ENCODE assay signal across 23 mouse cellular contexts in genomic region chr9:59060026-59060605, GRCm38 (mm10). TPM values are rescaled to one million over a fixed set of nuclear protein-coding genes. Genes with fewer than 3 reads are reported as not detected.
DNase-seq lines count a peak whose midpoint lies in the region; ATAC-seq and TF ChIP-seq lines count a peak whose summit lies in the region.
"Had no signal": no experiment of that assay in that cellular context is flagged by ENCODE, and none has a peak within 500 bp of the region (broad histone marks: within the 10 kb centered on the region; RNA-seq: fewer than 3 reads in every experiment).

No protein-coding gene starts in this region.

- TF ChIP-seq EP300 in liver, postnatal 0 days (IDR thresholded peaks at IDR 0.05; ENCODE audit: low read depth), result no peak

- no peaks in the 10 kb centered on the region for H3K27me3 ChIP-seq in hindbrain, postnatal 0 days (ENCODE audit: insufficient read depth, low read length)
- H3K27me3 ChIP-seq in hindbrain, embryonic 12.5 days, result no peaks in the 10 kb centered on the region
- H3K27me3 ChIP-seq in midbrain, postnatal 0 days (ENCODE audit: insufficient read depth, low read length), result no peaks in the 10 kb centered on the region
- no peaks in the 10 kb centered on the region for H3K27me3 ChIP-seq in midbrain, embryonic 13.5 days
- no peaks in the 10 kb centered on the region for H3K27me3 ChIP-seq in liver, postnatal 0 days (ENCODE audit: insufficient read depth, low read length)
- H3K27me3 ChIP-seq: heart, embryonic 13.5 days; hindbrain, embryonic 15.5 days; limb, embryonic 13.5 days; liver, embryonic 13.5 days; lung, embryonic 15.5 days had no signal

- peak; percentile 79 to 80 for DNase-seq in cerebellum, postnatal 10 days
- no peak for DNase-seq in cerebellum, adult 11 months
- DNase-seq in hindbrain, postnatal 0 days (ENCODE audit: low spot score), result peak; percentile 67
- peak; percentile 77 for DNase-seq in midbrain, postnatal 0 days (ENCODE audit: low spot score)
- no peak for DNase-seq in left cerebral cortex, postnatal 25 days (ENCODE audit: low spot score in 2 of 2)
- no peak for DNase-seq in liver, postnatal 0 days
- DNase-seq: adrenal gland, adult 2 months; cerebellum, postnatal 36 days; kidney, adult 2 months; kidney, postnatal 36 days; liver, embryonic 13.5 days; lung, postnatal 4 days; right cerebral cortex, adult 18-20 months; thymus, postnatal 36 days had no signal

- intact Hi-C loops in left cerebral cortex, postnatal 25 days (cut with DNase I), result no loop called here

- WGBS in hindbrain, postnatal 0 days, result 58% methylated on average over 9 of the region's 9 CpGs
- WGBS in hindbrain, embryonic 12.5 days, result 79% methylated on average over 9 of the region's 9 CpGs
- 80% methylated on average over 9 of the region's 9 CpGs for WGBS in midbrain, postnatal 0 days
- WGBS in midbrain, embryonic 13.5 days, result 79% methylated on average over 9 of the region's 9 CpGs
- 78% methylated on average over 9 of the region's 9 CpGs for WGBS in liver, postnatal 0 days (ENCODE audit: insufficient replicate concordance)

- peak; percentile 81 for ATAC-seq in hindbrain, postnatal 0 days
- ATAC-seq in hindbrain, embryonic 12.5 days (ENCODE audit: low FRiP score), result no peak
- no peak for ATAC-seq in midbrain, postnatal 0 days (ENCODE audit: low FRiP score)
- ATAC-seq in midbrain, embryonic 13.5 days, result no peak
- no peak for ATAC-seq in liver, postnatal 0 days

- H3K36me3 ChIP-seq in hindbrain, postnatal 0 days (ENCODE audit: insufficient read depth, low read length), result no peaks in the 10 kb centered on the region
- no peaks in the 10 kb centered on the region for H3K36me3 ChIP-seq in hindbrain, embryonic 12.5 days
- H3K36me3 ChIP-seq in midbrain, postnatal 0 days (ENCODE audit: insufficient read depth, low read length), result no peaks in the 10 kb centered on the region
- H3K36me3 ChIP-seq in midbrain, embryonic 13.5 days, result no peaks in the 10 kb centered on the region
- no peaks in the 10 kb centered on the region for H3K36me3 ChIP-seq in liver, postnatal 0 days (replicated peaks; ENCODE audit: insufficient read depth, low read length)
- H3K36me3 ChIP-seq: heart, embryonic 13.5 days; hindbrain, embryonic 15.5 days; limb, embryonic 13.5 days; liver, embryonic 13.5 days; lung, embryonic 15.5 days; midbrain, embryonic 10.5 days; neural tube, embryonic 13.5 days had no signal

- no peaks in the 10 kb centered on the region for H3K4me1 ChIP-seq in hindbrain, postnatal 0 days (ENCODE audit: insufficient read depth, low read length)
- 0 out of 2 replicates have a peak, but pooled peaks cover 2% of the 10 kb centered on the region for H3K4me1 ChIP-seq in hindbrain, embryonic 12.5 days
- no peaks in the 10 kb centered on the region for H3K4me1 ChIP-seq in midbrain, postnatal 0 days (ENCODE audit: insufficient read depth, low read length)
- H3K4me1 ChIP-seq in midbrain, embryonic 13.5 days (replicated peaks), result peaks cover 16% of the 10 kb centered on the region; the same call in 1 of the 2 replicates
- H3K4me1 ChIP-seq in liver, postnatal 0 days (ENCODE audit: insufficient read depth), result no peaks in the 10 kb centered on the region
- H3K4me1 ChIP-seq: hindbrain, embryonic 15.5 days; liver, embryonic 13.5 days; neural tube, embryonic 13.5 days had no signal

- H3K9me3 ChIP-seq in hindbrain, postnatal 0 days (ENCODE audit: low read length), result no peaks in the 10 kb centered on the region
- no peaks in the 10 kb centered on the region for H3K9me3 ChIP-seq in hindbrain, embryonic 12.5 days (replicated peaks)
- no peaks in the 10 kb centered on the region for H3K9me3 ChIP-seq in midbrain, postnatal 0 days (ENCODE audit: low read length)
- H3K9me3 ChIP-seq in midbrain, embryonic 13.5 days, result no peaks in the 10 kb centered on the region
- H3K9me3 ChIP-seq in liver, postnatal 0 days (ENCODE audit: low read length), result no peaks in the 10 kb centered on the region
- H3K9me3 ChIP-seq: heart, embryonic 13.5 days; hindbrain, embryonic 15.5 days; limb, embryonic 13.5 days; liver, embryonic 13.5 days; lung, embryonic 15.5 days; midbrain, embryonic 10.5 days; neural tube, embryonic 13.5 days had no signal

- H3K4me3 ChIP-seq in hindbrain, postnatal 0 days (ENCODE audit: low read length), result no peak overlapping the region
- H3K4me3 ChIP-seq in hindbrain, embryonic 12.5 days, result no peak overlapping the region
- H3K4me3 ChIP-seq in midbrain, postnatal 0 days (ENCODE audit: low read depth, low read length), result no peak overlapping the region
- H3K4me3 ChIP-seq in midbrain, embryonic 13.5 days (replicated peaks), result no peak overlapping the region
- H3K4me3 ChIP-seq in liver, postnatal 0 days (ENCODE audit: low read depth, low read length), result no peak overlapping the region
- H3K4me3 ChIP-seq: heart, embryonic 13.5 days; hindbrain, embryonic 15.5 days; limb, embryonic 13.5 days; liver, embryonic 13.5 days; lung, embryonic 15.5 days; midbrain, embryonic 10.5 days; neural tube, embryonic 13.5 days had no signal

- H3K9ac ChIP-seq in hindbrain, postnatal 0 days (replicated peaks; ENCODE audit: low read length), result no peak overlapping the region
- no peak overlapping the region for H3K9ac ChIP-seq in hindbrain, embryonic 12.5 days
- H3K9ac ChIP-seq in midbrain, postnatal 0 days (replicated peaks; ENCODE audit: low read length, poor library complexity, severe bottlenecking), result no peak overlapping the region
- no peak overlapping the region for H3K9ac ChIP-seq in midbrain, embryonic 13.5 days (replicated peaks)
- H3K9ac ChIP-seq in liver, postnatal 0 days (replicated peaks), result no peak overlapping the region
- H3K9ac ChIP-seq: heart, embryonic 13.5 days; hindbrain, embryonic 15.5 days; limb, embryonic 13.5 days; liver, embryonic 13.5 days; lung, embryonic 15.5 days; neural tube, embryonic 13.5 days had no signal

- H3K4me2 ChIP-seq in hindbrain, postnatal 0 days (ENCODE audit: low read depth, low read length), result no peak overlapping the region
- no peak overlapping the region for H3K4me2 ChIP-seq in hindbrain, embryonic 12.5 days (replicated peaks)
- H3K4me2 ChIP-seq in midbrain, postnatal 0 days (ENCODE audit: low read depth, low read length, poor library complexity, severe bottlenecking), result no peak overlapping the region
- H3K4me2 ChIP-seq in midbrain, embryonic 13.5 days (replicated peaks), result no peak overlapping the region
- H3K4me2 ChIP-seq in liver, postnatal 0 days (ENCODE audit: low read depth, low read length), result no peak overlapping the region
- H3K4me2 ChIP-seq: heart, embryonic 13.5 days; hindbrain, embryonic 15.5 days; limb, embryonic 13.5 days; liver, embryonic 13.5 days; lung, embryonic 15.5 days; neural tube, embryonic 13.5 days had no signal

- no peak for TF ChIP-seq CTCF in hindbrain, postnatal 0 days (IDR thresholded peaks at IDR 0.05; ENCODE audit: low read depth)
- no peak for TF ChIP-seq CTCF in midbrain, postnatal 0 days (IDR thresholded peaks at IDR 0.05)
- TF ChIP-seq CTCF in liver, postnatal 0 days (IDR thresholded peaks at IDR 0.05; ENCODE audit: low read depth), result no peak

- H3K27ac ChIP-seq in hindbrain, postnatal 0 days, result peak overlapping the region; percentile 69
- H3K27ac ChIP-seq in hindbrain, embryonic 12.5 days, result no peak overlapping the region
- no peak overlapping the region for H3K27ac ChIP-seq in midbrain, postnatal 0 days (ENCODE audit: low read depth, low read length)
- no peak overlapping the region for H3K27ac ChIP-seq in midbrain, embryonic 13.5 days
- no peak overlapping the region for H3K27ac ChIP-seq in liver, postnatal 0 days (ENCODE audit: low read depth)
- H3K27ac ChIP-seq: heart, embryonic 13.5 days; hindbrain, embryonic 15.5 days; limb, embryonic 13.5 days; liver, embryonic 13.5 days; lung, embryonic 15.5 days; midbrain, embryonic 10.5 days; neural tube, embryonic 13.5 days had no signal

RNA-seq across cellular contexts. Expression of gene Neo1, which starts 23.9 kb away (rescaled TPM):
- 160 and 177 TPM in 2 replicates for total RNA-seq in hindbrain, postnatal 0 days (2014; rRNA removed)
- 34.4 and 38.7 TPM in 2 replicates for polyA plus RNA-seq in hindbrain, postnatal 0 days (2015; fragmentation: Nextera tagmentation; extraction: Ambion mirVana)
- polyA plus RNA-seq in hindbrain, embryonic 12.5 days (2016; fragmentation: Nextera tagmentation; extraction: Ambion mirVana), result 62.7 and 66.0 TPM in 2 replicates
- 181 and 194 TPM in 2 replicates for total RNA-seq in midbrain, postnatal 0 days (2014; rRNA removed)
- polyA plus RNA-seq in midbrain, postnatal 0 days (2015; fragmentation: Nextera tagmentation; extraction: Ambion mirVana), result 32.0 and 40.7 TPM in 2 replicates
- 36.6 and 40.8 TPM in 2 replicates for polyA plus RNA-seq in midbrain, embryonic 13.5 days (2015; fragmentation: Nextera tagmentation; extraction: Ambion mirVana)
- 10 to 100 TPM; 77.4 to 80.4 TPM for total RNA-seq in left cerebral cortex, postnatal 25 days (2021)
- 1.2 and 1.5 TPM in 2 replicates for polyA plus RNA-seq in liver, postnatal 0 days (2015; fragmentation: Nextera tagmentation; extraction: Ambion mirVana)
- total RNA-seq: granulocyte monocyte progenitor cell, adult 5-6 weeks had no signal

Comparison
In these comparisons a context has a peak if more than half of its experiments do, and no peak if none do; other contexts are left out.
1. DNase-seq: peak in cerebellum, postnatal 10 days (2 of 2), hindbrain, postnatal 0 days (single experiment) and midbrain, postnatal 0 days (single experiment); none in cerebellum, adult 11 months (single experiment), left cerebral cortex, postnatal 25 days (0 of 2) and liver, postnatal 0 days (single experiment).
2. RNA of gene Neo1, which starts 23.9 kb away (polyA plus RNA-seq): 62.7 to 66.0 TPM in hindbrain, embryonic 12.5 days, 36.6 to 40.8 TPM in midbrain, embryonic 13.5 days, 32.0 to 40.7 TPM in midbrain, postnatal 0 days and 34.4 to 38.7 TPM in hindbrain, postnatal 0 days; 1.2 to 1.5 TPM in liver, postnatal 0 days; every median in the first group is over 10 times any median in the second.